Mouse (Mus musculus) cerebellum, adult 9-11 months (tissue): ENCODE measurements around the gene Fau.
A peak's percentile ranks its signal among the peaks of the same experiment; 100 is the strongest.
"Not testable (repeated sequence)": the region's sequence is repeated elsewhere in the genome, so short reads cannot be mapped to it uniquely, and the experiment has no call there.

Experiments used
- DNase-seq: peaks from one replicate; pipeline ENCODE4 v3.0.0; 2022

Fau gene

DNA sequence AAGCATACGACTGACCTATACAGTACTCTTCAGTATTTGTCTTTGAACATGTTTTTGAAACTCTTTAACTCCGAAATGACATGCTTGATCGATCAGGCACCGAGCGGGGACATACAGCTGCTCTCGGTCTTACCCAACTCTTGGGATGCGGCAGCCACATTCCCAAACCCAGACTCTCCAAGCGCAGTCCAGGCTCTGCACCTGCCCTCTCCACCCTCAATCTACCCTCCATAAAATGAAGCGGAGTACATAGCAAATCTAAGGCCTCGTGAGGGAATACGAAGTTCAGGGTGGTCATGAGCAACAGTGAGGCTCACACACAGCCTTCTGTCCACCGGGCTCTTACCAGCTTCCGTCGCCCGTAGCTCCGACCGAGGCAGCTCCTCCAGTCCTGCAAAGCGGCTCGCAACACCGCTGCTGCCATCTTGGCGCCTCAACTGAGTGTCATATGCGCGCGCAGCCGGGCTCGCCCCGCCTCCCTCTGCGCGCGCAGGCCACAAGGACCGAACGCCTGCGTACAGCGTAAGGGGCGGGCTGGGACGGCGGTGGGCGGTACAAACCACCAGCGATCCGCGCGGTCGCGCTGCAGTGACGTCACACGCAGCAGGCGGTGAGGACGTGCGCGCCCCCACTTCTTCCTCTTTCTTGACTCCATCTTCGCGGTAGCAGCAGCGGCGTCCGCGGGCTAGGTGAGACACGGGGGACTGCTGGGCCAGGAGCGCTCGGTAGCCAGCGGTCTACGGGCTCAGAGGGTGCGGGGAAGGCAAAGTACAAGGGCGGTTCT lies at the start of gene Fau, which contains the start of gene Mrpl49:
Fau (plus strand) TSS at position 532 of the 784 bp plus-strand sequence.
Mrpl49 (minus strand) TSS at position 473 of the 784 bp plus-strand sequence.
- peak; percentile 99 for DNase-seq

DNA sequence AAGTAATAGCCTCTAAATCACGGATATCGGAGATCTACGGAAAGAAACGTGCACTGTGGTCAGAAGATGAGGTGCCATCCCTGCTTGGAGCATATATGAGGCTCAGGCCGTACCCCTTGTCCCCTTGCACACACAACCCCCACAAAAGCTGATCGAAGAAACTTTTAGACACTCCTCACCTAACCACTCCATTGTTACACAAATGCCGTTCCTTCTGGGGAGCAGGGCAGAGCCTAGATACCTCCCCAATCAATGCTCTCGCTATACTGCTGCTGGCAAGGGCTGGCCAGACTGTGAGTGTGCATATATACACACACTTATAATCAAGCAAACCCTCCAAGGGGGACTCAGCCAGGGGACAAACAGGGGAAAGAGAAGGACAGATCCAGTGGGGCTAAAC lies 48.5 kb upstream of the Fau start:
- DNase-seq: no peak

DNA sequence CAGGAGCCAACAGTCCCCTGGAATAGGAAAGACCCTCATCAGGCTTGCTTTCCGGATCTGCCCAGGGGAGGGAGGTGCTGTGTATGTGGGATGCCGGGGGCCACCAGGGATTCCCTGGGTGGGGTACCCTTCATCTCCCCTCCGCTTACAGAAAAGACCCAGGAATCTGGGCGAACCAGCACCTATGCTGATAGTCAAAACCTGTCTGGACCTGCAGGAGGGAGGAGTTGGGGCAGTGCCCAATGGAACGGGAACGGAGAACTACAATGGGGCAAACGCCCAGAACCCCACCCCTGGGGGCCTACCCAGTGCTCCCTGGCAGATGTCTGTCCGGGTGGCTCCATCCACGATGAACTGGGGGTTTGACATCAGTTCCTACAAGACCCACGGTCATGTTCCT lies 44.0 kb upstream of the Fau start:
- peak; percentile 34 for DNase-seq

GRCm38 (mm10) chr19:6014991-6015510 lies 42.6 kb upstream of the Fau start:
- DNase-seq: no peak

DNA sequence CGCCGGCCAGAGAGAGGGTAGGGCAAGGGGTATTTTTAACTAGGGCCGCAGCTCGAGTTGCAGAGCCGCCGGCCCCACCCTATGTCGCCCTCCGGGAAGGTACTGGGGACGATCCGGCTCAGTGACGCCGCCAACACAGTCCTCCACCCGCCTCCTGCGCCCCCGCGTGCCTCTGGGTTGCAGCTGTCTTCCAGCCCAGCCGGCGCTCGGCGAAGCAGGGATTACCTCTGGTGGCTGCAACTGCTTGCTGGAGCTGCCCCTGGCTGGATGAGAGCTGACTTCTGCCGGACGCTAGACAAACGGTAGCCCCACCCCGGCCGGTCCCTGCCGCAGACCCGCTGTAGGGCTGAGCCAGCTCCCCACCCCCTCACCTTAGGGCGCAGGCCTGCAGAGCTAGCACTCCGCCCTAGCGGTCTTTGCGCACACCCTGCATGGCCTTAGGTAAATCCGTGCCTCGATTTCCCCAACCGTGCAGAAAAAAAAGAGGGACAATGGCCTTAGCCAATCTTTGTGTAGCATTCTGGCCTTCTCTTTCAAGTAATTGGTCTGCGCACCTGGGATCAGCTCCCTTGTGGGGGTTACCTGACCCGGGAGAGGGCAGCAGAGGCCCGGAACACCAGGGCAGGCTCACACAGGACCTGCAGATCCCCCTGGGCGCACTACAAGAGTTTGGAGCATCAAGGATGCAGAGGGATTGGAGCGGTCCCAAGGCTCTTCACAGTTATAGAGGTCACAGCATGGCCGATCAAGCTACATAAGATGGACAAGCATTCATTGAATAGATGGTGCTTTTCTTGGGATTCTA lies 41.9 kb upstream of the Fau start, which contains the start of gene Capn1:
Capn1 (minus strand) TSS at position 387 of the 805 bp plus-strand sequence.
- peak; percentile 70 for DNase-seq

- peak; percentile 24 for DNase-seq
These were observed 41.1 kb upstream of the Fau start for GRCm38 (mm10) chr19:6016532-6016931.

GRCm38 (mm10) chr19:6018142-6019089 lies 39.2 kb upstream of the Fau start:
- peak; percentile 84 for DNase-seq

DNA sequence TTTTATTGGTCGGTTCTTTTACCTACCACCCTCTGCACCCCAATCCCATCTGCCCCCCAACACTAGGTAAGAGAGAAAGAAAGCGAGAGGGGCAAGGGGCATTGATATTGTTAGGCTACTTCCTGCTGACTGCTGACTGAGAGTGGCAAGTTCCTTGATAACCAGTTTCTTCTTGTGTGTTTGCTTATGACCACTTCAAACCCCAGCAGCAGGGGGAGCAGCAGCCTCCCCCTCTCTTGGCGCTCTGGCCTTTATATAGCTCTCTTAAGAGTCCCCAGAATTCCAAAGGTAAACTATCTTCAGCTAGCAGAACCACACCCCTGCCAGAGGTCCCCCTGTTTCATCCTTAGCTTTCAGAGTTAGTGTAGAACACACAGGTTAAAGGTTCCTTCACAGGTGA lies 37.4 kb upstream of the Fau start:
- no peak for DNase-seq

GRCm38 (mm10) chr19:6023059-6023458 lies 34.6 kb upstream of the Fau start:
- DNase-seq: no peak

DNA sequence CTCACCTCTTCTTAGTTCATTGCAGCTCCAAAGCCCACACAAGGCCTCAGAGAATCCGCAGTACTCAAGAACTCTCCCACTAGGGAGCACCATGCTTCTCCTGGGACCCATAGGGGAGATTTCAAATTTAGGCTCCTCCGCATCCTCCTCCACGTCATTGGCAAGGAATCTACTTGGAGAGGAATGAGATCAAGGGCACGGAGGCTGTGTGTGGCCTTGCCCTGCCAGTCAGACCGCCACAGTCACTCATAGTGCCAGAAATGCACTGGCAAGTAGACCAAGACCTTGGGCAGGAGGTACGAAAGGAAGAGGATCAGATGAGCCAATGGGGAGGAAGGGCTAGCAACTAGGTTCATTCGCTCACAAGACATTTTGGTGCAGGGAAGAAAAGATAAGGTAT lies 33.7 kb upstream of the Fau start:
- DNase-seq: no peak

DNA sequence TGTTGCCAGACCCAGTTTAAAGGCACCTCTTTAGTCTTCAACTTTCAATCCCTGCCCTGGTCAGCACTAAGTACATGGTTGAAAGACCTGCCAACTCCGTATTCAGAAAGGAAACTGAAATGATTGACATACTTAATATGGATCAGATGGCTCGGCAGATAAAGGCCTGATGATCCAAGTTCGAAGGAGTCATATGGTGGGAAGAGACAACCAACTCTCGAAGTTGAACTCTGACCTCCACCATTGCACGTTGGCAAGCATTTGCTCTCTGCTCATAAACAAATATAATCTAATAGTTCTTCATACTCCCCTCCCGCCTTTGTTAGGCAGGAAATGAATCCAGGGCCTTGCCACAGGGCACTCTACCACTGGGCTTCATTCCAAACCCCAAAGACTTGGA lies 28.7 kb upstream of the Fau start:
- no peak for DNase-seq

- no peak for DNase-seq
These were observed 28.2 kb upstream of the Fau start for GRCm38 (mm10) chr19:6029426-6029825.

GRCm38 (mm10) chr19:6030520-6031280 lies 26.9 kb upstream of the Fau start:
- DNase-seq: no peak

DNA sequence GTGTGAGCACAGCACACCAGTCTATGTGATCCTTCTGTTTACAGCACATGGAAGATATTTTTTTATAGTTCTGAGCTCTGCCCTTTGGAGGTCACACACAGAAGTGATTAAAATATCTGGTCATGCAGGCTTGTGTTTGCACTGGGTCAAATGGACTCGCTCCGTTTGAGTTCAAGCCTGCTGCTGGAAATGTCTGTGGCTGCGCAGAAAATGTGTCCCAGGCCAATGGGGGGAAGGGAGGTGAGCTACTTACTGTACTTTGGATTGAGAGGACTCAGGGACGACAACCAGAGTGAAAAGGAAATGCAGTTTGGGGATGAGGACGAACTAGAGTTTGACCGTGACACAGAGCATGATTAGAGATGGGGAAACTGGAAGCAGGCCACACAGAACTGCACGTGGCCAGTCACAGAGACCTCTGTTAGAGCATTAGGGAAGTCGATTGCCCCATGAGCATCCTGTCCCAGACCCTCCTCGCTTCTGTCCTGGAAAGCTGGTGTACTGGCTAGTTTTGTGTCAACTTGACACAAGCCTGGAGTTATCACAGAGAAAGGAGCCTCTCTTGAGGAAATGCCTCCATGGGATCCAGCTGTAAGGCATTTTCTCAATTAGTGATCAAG lies 21.6 kb upstream of the Fau start:
- DNase-seq: no peak

- no peak for DNase-seq
These were observed 19.9 kb upstream of the Fau start for GRCm38 (mm10) chr19:6037695-6038094.

GRCm38 (mm10) chr19:6038326-6038725 lies 19.3 kb upstream of the Fau start:
- no peak for DNase-seq

DNA sequence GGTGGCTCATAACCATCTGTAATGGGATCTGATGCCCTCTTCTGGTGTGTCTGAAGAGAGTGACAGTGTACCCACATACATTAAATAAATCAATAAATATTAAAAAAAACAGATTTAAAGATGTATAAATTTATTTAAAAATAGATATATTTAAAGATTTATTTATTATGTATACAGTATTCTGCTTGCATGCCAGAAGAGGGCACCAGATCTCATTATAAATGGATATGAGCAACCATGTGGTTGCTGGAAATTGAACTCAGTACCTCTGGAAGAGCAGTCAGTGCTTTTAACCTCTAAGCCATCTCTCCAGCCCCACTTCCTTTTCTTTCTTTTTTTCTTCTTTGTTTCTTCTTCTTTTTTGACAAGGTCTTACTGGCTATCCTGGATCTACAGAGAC lies 17.6 kb upstream of the Fau start:
- DNase-seq: no peak

- DNase-seq: peak; percentile 33
These were observed 15.4 kb upstream of the Fau start for GRCm38 (mm10) chr19:6042293-6042692.

- DNase-seq: not testable (repeated sequence)
These were observed 13.5 kb upstream of the Fau start for GRCm38 (mm10) chr19:6044102-6044501.

DNA sequence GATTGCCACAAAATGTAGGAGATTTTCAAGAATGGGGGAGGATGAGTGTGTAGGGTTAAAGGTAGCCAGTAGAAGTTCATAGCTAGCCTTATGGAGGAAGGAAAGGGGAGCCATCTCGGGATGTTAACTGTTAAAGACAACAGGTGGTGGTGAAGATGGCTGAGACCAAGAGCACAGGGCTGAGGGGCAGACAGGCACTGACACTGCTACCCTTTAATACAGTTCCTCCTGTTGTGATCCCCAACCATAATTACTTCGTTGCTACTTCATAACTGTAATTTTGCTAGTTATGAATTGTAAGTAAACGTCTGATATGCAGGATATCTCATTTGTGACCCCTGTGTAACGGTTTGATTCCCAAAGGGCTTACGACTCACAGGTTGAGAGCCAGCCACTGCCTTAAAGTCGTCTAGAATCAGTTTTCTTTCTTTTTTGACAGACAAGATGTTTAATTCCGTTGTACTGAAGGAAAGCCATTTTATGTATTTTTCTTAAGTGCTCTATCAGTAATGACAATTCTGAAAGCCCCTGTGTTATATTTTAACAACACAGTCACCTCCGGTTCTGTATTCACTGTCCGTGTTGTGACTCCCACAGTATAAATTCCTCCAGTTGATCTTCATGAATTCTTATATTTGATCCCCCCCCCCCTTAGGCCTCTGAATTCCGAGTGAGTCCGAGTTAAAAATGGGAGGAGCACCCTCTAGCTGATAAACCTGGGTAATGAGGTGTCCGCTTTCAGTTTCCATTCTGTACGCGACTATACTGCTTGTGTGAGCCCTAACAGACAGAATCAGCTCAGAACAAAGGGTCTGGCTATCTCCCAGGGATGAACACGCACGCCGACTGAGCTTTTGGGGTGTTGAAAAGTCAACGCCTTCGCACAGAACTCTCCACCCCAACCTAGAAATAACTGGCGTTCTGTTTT lies 12.0 kb upstream of the Fau start:
- peak; percentile 24 for DNase-seq
